Mouse (Mus musculus) induced T-regulatory cell, adult 2 months (primary cell): Measurements from ENCODE around the gene Fgfr2.

Source experiments
- DNase-seq: peaks from one replicate; pipeline ENCODE4 v3.0.0-alpha.2; 2012; ENCODE audit warnings: low read depth

Gene Fgfr2

DNA sequence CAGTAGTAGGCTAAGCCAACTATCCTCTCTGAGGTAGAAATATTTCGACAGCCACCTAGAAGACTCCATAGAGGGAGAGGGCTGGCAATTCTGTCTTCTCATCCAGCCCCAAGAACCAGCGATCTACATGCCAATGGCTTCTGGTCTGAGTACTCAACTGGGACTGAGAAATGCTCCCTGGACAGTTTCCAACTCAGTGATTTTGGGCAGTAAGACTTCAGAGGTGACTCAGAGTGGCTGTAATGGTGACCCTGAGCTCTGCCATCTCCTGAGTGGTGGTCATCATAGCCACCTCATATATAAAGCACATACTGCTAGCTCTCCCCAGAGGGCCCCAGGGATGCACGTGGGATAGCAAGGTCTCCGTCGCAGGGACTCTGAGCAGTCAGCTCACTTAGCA, 1055.6 kb downstream of the Fgfr2 start:
- no peak for DNase-seq

DNA sequence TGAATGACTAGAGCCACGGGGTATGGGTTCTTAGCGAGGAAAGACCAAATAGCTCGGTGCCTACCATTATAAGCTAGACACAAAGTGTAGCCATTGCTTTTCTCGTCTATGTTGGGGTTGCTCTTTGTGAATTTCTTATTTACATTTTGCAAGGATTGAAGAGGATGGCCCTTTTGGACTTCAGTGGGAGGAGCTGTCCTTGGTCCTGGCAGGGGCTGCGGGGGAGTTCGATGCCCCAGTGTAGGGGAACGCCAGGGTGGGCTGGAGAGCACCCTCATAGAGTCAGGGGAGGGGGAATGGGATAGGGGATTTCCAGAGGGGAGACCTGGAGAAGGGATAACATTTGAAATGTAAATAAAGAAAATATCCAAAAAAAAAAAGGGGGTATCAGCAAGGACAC, 1063.0 kb downstream of the Fgfr2 start:
- no peak for DNase-seq

DNA sequence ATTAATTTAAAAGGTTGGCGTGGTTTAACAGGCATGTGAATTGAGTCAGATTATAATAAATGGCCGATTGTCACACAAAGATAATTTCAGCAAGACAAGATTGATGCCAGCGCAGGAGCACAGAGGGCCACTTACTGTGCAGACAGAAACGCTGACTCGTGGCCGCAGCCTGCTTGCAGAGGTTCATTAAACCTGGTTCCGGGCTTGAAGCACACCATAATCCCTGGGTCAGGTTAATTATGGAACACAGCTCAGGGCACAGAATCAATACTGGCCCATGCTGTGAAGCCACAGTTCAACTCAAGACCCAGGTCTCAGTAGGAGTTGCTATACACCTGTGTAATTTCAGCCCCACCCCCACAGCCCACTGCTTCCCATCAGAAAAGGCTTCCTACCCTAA, 1066.6 kb downstream of the Fgfr2 start:
- no peak for DNase-seq

DNA sequence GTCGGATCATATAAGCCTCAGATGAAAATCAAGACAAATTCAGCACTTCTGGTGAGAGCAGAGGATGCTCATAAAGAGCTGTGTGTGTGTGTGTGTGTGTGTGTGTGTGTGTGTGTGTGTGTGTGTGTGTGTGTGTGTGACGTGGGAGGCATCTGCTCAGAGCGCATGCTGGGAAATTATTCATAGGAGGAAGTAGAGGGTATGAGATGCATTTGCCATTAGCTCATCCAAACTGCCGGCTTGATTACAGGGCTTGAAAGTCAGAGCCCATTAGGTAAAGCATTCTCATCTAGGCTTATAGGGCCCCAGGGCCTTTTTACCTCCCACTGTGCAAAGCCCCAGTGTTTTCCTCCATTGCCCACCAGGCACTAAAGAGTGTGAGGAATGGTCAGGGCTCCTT, 1076.5 kb downstream of the Fgfr2 start:
- no peak for DNase-seq

DNA sequence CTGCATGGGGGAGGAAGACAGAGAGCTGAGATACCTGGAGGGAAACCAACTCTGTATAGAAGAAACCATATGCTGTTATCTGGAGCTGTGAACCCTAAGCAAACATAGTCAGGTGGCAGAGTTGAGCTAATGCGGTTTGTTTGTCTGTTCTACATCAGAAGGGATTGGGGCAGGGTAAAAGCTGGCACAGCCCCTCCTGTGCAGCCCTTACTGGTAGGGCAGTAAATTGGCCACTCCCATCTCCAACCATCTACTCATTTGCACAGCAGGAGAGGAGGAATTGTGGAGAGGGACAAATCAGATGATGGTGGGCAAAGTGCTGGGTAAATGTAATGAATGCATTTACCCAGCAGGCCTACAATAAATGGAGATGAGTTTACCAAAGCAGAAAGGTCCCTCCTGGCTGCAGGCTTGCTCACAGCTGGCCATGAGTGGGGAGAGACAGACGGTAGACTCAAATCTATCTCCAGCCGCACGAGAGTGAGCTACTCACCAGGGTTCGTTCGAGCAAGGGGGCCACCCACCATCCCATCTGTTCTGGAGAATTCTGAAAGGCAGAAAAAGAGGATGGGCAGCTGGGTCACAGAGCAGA, 1091.1 kb downstream of the Fgfr2 start:
- no peak for DNase-seq

DNA sequence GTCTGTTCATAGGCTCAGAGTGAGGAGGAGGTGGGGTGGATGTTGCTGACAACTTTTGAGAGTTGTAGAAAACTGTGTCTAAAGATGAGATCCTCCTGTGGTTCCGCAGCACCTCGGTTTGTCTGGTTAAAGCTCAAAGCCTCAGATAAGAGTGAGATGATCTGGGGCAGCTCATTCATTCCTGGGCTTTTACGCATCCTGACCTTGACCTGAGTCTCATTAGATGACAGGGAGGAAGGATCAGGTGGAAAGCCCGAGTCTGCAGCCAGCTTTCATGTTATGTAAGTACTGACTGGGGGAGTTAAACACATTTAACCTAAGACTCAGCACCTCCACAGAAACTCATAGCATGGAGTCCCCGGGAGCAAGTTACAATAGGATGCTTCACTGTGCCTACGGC, 1096.5 kb downstream of the Fgfr2 start:
- DNase-seq = no peak

DNA sequence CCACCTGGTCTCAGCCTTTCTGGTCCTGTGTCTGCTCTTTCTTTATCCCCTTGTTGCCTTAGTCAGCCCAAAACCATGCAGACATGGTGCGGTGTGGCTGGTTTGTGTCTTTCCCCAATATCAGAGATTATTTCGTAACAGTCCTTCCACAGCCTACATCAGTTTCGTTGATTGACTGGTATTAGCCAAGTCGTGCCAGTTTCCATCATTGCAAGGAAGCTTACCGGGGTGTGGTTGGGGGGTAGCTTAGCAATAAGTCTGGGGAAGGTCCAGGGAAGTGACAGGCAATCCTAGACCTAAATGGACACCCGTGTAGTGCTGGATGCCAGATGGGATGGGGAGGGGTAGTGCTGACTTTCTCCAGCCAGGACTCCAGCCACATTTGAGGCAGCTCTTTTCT, 1097.6 kb downstream of the Fgfr2 start:
- no peak for DNase-seq

DNA sequence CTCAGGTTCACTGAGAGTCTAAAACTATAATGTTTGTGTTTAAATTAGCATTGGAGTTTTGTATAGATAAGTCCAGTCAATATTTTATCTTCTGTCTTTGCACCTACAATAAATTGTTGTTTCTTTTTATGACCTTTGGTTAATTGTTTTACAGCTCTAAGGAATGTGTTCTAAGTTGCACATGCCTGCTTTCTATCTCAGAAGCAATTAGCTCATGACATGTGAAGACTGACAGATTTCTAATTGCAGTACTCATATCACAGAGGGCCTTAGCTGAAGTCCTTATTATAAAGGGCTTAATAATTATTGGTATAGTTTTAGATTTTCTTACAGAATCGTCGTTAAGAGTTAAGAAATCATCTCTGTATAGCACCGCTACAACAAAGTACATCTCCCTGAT, 1107.2 kb downstream of the Fgfr2 start:
- DNase-seq = no peak

DNA sequence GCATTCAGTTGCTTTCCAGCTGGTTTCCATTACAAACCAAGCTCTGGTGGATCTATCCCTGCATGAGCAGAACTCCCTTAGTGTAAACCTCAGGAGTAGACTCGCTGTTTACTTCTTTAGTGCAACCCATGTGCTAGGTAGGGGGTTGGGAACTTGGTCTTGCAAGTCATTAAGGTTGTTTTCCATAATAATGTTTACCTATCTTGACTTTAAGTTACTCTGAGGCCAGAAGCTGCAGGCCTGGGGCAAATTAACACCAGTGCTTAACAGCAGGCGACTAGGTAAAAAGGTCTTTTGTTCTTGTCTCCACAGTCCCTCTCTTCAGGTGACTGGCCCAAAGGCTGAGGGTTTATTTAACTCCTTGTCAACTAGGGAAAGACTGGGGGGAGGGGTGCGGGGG, 1108.0 kb downstream of the Fgfr2 start:
- DNase-seq = no peak

DNA sequence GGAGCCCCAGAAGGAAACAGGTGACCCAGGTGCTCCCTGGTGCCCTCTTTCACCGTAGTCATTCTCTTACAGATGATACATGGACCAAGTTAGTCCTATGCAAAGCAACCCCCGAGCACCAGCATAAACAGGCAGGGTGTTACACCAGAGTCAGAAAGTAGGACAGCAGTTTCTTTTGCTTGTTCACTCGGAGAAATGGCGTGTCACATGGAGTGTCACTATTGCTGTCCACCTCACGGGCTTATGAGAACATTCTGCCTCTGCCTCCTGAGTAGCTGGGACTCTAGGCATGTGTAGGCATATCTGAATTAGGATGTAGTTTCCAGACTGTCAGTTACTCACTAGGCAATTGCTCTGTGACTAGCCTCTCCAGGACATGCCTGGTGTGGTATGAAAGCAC, 1109.2 kb downstream of the Fgfr2 start:
- DNase-seq = no peak

DNA sequence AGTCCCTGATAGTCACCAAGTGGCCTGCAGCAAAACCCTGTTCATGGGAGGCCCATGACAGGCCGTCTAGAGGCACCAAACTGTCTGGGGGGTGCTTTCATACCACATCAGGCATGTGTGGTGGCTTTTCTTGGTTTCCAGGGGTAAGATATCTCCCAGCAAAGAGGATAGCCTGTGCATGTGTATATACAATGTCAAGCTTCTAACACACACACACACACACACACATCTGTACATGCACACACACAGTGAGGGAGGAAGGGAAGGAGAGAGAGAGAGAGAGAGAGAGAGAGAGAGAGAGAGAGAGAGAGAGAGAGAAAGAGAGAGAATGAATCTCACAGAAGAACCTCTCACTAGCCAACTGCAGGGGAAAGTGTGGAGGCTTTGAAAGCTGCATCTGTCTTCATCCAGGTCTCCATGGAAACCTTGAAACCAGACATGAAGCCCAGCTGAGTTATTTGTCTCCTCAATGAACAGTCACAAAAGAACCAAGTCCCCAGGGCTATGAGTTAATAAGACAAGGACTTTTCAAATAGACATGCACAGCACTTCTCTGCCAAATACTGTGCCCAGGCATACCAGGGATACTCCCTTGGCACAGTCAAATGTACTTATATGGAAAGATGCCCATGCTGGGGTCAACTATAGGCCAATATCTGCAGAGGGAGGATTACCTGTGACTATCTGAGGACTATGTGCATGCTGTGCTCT, 1110.0 kb downstream of the Fgfr2 start:
- no peak for DNase-seq

DNA sequence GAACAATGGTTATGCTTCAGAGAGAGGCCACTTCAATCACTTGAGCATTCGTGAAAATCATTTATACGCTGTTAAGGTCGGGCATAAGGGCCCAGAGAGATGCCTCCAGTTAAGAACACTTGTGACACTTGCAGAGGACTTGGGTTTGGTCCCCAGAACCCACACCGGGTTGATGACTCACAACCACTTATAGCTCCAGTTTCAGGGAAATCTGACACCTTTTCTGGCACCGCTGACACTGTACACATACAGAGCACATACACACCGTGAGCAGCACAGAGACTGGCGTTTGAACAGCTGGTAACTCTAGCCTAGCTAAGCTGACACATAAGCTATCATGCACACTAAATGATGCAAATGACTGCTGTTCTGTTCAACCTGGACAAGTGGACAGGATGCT, 1114.1 kb downstream of the Fgfr2 start:
- DNase-seq = no peak

DNA sequence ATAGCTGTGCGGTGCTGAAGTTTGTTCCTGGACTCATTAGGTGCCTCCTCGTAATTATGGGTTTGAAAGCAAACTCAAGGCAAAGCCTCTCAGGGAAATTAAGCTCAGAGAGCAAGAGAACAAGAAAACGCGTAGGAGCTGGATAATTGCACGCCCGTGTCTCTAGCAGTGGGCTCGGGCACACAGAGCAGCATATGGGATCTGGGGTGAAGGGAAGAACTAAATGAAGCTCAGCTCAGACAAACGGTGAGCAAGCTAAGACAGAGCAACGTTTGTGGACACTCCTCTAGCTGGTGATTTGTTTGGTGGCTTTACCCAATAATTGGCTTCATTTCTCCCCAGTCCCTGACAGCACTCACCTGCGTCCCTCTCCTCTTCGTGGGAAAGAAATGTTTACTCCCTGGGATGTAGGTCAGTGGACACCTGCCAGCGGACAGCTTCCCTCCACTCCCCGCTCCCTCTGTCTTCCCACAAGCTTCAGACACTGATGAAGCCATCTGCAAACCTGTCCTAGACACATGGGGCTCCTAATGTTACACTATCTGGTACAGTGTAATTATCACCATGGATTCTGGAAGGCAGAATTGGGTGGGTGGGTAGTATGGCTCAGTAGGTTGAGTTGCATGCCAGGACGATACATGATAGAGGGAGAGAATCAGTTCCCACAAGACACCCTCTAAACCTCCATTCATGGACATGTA, 1117.0 kb downstream of the Fgfr2 start:
- no peak for DNase-seq

DNA sequence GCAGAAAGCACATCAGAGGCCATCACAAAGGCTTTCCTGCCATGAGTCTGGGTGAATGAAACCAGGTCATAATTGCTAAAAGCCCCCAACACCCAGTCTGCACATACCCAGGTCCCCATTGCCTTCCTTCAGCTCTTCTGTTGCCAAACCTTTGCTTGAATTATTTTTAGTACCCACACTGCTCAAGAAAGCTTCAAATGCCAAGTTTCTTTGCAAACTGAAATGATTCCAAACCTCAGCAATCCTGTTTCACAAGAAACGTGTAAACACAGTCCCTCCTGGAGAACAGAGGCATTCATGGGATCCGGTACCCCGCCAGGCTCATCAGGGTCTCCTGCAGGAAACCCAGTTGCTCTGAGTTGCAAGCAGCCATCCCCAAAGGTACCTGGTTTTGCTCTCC, 1130.3 kb downstream of the Fgfr2 start:
- no peak for DNase-seq

DNA sequence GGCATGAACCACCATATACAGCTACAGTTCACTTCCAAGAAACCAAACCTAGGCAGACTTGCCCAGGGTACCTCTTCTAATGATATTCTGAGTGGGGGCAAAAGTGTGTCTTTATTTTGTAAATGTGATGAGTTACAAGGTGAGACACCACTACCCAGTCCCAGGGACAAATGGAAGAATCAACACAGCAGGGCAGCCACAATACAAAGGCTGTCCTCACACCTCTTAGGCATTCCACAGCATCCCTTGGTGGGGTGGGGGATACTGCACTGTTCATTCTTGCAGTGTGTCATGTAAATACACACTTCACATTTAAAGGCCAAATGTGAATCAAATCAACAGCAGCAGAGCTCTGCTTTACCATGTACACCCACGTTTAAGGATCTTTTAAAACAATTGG, 1130.9 kb downstream of the Fgfr2 start:
- no peak for DNase-seq

DNA sequence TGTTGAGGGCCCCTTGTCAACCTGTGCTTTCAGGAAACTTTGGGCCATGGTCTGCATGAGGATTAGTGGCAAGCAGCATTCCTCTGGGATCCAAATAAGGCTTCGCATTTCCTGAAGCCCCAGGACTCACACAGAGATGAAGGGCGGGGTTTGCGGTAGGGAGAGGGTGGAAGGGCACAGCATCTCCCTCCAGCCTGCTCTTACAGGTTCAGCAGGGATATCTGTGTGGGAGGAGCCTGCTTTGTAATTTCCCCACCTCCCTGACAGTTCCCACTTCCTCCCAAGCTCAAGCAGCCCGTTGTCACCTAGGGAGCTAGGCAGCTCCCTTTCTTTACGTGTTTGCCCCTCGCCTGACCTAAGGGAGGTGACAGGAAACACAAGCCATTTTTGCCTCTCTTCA, 1134.1 kb downstream of the Fgfr2 start:
- DNase-seq = no peak

DNA sequence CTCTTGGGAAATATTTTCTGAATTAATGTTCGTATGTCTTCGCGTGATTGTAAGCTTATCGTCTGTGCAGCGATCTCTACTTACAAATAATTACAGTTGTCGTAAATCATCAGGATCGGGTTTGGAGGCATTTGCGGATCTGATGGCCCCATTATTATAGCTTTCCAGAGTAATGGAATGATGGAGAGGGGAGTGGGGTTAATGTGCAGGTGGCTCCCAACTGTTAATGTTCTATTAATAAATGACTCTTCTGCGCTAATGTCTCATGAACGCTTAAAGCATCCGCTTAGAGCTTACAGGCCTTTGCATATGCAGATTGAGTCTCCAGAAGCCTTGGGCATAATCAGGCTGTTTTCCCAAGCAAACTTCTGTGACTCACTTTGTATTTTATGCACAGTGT, 1144.5 kb downstream of the Fgfr2 start:
- no peak for DNase-seq

DNA sequence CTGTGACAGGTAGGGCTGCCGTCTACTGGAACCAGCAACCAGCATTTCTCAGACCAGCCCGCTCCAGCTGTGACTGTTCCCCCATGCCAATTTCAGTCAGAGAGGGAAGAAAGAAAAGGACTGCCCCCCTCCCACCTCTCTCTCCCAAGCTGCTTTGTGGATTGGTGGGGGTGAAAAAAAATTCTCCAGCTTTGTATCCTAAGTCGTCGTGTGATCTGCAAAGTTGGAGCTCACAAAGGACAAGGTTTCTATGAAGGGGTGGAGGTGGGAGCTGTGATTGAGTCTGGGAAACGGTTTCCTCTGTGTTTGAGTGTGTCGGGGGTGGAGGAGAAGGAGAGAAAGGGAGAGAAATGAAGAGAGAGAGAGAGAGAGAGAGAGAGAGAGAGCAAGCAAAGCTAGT, 1147.3 kb downstream of the Fgfr2 start:
- no peak for DNase-seq

DNA sequence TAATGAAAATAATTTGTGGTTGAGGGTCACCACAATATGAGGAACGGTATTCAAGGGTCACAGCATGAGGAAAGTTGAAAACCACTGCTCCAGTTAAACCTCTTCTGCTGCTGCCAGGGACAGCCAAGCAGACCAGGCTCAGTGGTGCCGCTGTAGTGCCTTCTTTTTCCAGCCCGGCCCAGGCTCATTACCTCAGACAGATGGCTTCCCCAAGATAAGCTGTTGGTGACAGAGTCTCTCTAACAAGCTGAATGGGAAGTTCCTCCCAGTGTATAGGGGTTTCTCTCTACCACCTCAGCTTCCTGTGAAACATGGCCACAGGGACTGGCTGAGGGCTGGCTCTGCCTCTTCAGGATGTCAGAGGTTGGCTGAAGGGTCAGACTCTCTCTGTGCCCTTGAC, 1152.9 kb downstream of the Fgfr2 start:
- no peak for DNase-seq

DNA sequence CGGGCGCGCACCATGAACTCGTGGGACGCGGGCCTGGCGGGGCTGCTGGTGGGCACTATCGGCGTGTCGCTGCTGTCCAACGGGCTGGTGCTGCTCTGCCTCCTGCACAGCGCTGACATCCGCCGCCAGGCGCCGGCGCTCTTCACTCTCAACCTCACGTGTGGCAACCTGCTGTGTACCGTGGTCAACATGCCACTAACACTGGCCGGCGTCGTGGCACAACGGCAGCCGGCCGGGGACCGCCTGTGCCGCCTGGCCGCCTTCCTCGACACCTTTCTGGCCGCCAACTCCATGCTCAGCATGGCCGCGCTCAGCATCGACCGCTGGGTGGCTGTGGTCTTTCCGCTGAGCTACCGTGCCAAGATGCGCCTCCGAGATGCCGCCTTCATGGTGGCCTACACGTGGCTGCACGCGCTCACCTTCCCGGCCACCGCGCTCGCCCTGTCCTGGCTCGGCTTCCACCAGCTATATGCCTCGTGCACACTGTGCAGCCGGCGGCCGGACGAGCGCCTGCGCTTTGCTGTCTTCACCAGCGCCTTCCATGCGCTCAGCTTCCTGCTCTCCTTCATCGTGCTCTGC, 1156.1 kb downstream of the Fgfr2 start:
- no peak for DNase-seq

DNA sequence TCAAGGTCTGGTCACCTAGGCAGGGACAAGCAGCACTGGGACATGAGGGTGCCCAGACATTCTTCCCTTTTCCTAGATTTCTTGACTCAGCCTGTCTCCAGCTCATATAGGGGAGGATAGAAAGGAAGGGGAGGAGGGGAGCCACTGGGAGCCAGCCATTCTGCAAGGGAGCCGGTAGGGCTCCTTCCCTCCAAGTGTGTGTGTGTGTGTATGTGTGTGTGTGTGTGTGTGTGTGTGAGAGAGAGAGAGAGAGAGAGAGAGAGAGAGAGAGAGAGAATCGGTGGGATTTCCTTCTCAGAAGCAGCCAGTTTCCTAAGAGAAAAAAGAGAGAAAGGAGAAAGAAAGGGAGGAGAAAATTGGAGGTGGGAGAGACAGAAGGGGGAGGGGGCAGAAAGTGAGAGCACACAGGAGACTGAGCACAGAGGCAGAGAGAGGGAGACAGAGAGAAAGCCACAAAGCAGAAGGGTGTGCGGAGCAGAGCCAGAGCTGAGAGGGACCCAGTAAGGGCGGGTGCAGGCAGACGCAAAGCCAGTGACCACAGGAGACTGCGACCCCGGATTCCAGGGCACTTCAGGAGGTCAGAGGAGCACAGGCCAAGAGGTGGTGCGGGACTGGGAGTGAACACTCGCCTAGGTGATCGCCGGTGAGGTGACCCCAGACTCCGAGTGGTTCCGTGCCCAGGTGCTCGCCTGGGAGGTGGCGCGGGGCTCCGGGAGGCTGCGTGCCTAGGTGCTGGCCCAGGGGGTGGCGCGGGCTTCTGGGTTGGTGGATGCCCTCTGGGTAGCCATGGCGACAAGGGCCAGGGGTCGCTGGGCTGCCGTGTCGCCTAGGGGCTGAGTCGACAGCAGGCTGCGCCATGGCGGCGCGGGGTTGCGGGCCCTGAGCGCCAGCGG, 1156.9 kb downstream of the Fgfr2 start, which contains the start of gene Gpr26:
Gpr26 (plus strand) TSS at position 438 of the 893 bp plus-strand sequence.
- DNase-seq = no peak

DNA sequence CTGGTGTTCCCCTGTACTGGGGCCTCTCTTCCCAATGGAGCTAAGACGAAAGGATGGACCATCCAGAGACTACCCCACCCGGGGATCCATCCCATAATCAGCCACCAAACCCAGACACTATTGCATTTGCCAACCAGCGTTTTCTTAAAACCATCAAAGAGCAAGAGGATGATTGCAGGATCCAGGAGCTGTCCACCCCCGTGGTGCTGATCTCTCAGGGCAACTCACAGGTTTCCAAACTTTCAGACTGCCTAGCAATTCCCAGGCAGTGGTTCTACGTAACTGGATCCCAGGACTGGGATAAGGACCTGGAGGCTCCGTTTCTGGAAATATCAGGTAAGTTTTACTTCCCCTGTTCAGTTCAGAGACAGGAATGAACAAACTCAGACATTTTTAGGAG, 1162.6 kb downstream of the Fgfr2 start:
- no peak for DNase-seq
